Mouse (Mus musculus) lung, postnatal 0 days (tissue): ENCODE results near the gene Tceal7. TPM values are rescaled to one million over a fixed set of nuclear protein-coding genes. Genes with fewer than 3 reads are reported as not detected.

Source experiments
- ATAC-seq: fragments of 200-750 bp; cut with Nextera tagmentation; 2 replicates; pipeline ENCODE4 v1.8.0; 2017; ENCODE audit warnings: moderate library complexity
- DNase-seq: peaks from one replicate; pipeline ENCODE4 v3.0.0-alpha.2; 2016; ENCODE audit warnings: low spot score
- H3K27ac ChIP-seq: fragments of 300-500 bp; sonication (generic); 2 replicates; pipeline ENCODE4 v1.5.1; 2014; ENCODE audit warnings: antibody characterized with exemption, mild to moderate bottlenecking, low read length, mixed read lengths
- H3K27me3 ChIP-seq: fragments of 300-500 bp; sonication (generic); replicated peaks from 2 replicates; pipeline ENCODE4 v1.6.1; 2014; ENCODE audit warnings: low read length, mixed read lengths; ENCODE audit not compliant: insufficient read depth
- H3K36me3 ChIP-seq: fragments of 300-500 bp; sonication (generic); 2 replicates; pipeline ENCODE4 v1.6.1; 2014; ENCODE audit warnings: low read length, mixed read lengths; ENCODE audit not compliant: insufficient read depth
- H3K4me1 ChIP-seq: fragments of 300-500 bp; sonication (generic); 2 replicates; pipeline ENCODE4 v1.6.1; 2014; ENCODE audit warnings: antibody characterized with exemption, low read depth, low read length, mixed read lengths; ENCODE audit not compliant: insufficient read depth
- H3K4me2 ChIP-seq: fragments of 300-500 bp; sonication (generic); replicated peaks from 2 replicates; pipeline ENCODE4 v1.6.1; 2014; ENCODE audit warnings: low read depth, mild to moderate bottlenecking, low read length, moderate library complexity, mixed read lengths
- H3K4me3 ChIP-seq: fragments of 300-500 bp; sonication (generic); 2 replicates; pipeline ENCODE4 v1.5.1; 2014; ENCODE audit warnings: low read depth, low read length
- H3K9ac ChIP-seq: fragments of 300-500 bp; sonication (generic); replicated peaks from 2 replicates; pipeline ENCODE4 v1.6.1; 2014; ENCODE audit warnings: low read depth, mild to moderate bottlenecking
- H3K9me3 ChIP-seq: fragments of 300-500 bp; sonication (generic); 2 replicates; pipeline ENCODE4 v1.6.1; 2016; ENCODE audit warnings: low read length, mixed read lengths
- CTCF ChIP-seq: IDR thresholded peaks from 2 replicates; pipeline ENCODE4 v1.5.1; 2016; ENCODE audit warnings: antibody characterized with exemption, mild to moderate bottlenecking
- EP300 ChIP-seq: IDR thresholded peaks from 2 replicates; pipeline ENCODE4 v1.6.1; 2016; ENCODE audit warnings: antibody characterized with exemption, mild to moderate bottlenecking, control low read depth
- WGBS: fragments of 180-500 bp; shearing (Covaris S2); extraction: QIAGEN DNeasy Blood & Tissue Kit; methylation state at CpG from one replicate; pipeline ENCODE4 v1.1.7; 2014; 5-methylcytosine and 5-hydroxymethylcytosine counted together
- polyA plus RNA-seq: library from polyadenylated mRNA; unstranded; fragments of >200 nt; fragmentation: Nextera tagmentation; extraction: Ambion mirVana; gene quantifications from 2 replicates; pipeline ENCODE4 v1.2.1, GENCODE M21; 2015

The Tceal7 gene
- polyA plus RNA-seq, 1 experiment from 2014 or later, result 0.17 TPM

DNA sequence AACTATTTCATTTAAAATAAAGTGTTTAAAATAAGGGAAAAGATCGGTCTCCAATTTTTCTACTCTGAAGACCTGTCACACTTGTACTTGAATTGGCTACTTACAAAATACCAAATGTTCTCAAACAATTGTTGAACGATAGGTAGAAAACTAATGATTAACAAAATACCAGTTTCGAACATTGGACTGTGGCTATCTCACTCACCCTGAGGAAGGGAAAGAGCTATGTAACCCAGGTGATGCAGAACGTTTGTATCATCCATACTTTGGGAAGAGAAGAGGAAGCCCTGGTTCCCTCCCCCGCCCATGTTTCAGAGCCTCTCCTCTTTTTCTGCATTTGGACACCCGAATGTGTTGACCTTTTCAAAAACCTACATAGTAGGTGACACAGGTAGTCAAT, 10.2 kb upstream of the Tceal7 start:
- TF ChIP-seq CTCF, result no peak
- no peak for TF ChIP-seq EP300
- 62% methylated on average over 6 of the region's 6 CpGs for WGBS
- Histone ChIP-seq H3K9me3 (no peaks in the 10 kb centered on the region), H3K4me3 (no peak overlapping the region), H3K27me3 (no peaks in the 10 kb centered on the region), H3K9ac (no peak overlapping the region), H3K27ac (no peak overlapping the region), H3K4me2 (no peak overlapping the region), H3K4me1 (no peaks in the 10 kb centered on the region), H3K36me3 (no peaks in the 10 kb centered on the region)
- ATAC-seq (no peak), DNase-seq (no peak)

DNA sequence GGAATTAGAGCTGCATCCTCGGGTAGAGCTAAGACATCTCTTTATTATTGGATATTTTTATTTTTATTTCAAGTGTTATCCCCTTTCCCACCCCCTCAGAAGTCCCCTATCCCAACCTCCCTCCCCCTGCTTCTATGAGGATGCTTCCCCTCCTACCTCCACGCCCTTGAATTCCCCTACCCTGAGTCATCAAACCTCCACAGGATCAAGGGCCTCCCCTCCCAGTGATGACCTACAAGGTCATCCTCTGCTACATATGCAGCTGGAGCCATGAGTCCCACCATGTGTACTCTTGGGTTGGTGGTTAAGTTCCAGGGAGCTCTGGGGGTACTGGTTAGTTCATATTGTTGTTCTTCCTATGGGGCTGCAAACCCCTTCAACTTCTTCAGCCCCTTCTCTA, 1.2 kb upstream of the Tceal7 start:
- Histone ChIP-seq H3K27ac (no peak overlapping the region), H3K4me3 (no peak overlapping the region), H3K9me3 (no peaks in the 10 kb centered on the region), H3K9ac (no peak overlapping the region), H3K36me3 (no peaks in the 10 kb centered on the region), H3K4me1 (no peaks in the 10 kb centered on the region), H3K27me3 (no peaks in the 10 kb centered on the region), H3K4me2 (no peak overlapping the region)
- TF ChIP-seq EP300 (no peak), CTCF (no peak)
- ATAC-seq, result no peak
- DNase-seq, result no peak
- WGBS, result 69% methylated on average over 2 of the region's 2 CpGs

DNA sequence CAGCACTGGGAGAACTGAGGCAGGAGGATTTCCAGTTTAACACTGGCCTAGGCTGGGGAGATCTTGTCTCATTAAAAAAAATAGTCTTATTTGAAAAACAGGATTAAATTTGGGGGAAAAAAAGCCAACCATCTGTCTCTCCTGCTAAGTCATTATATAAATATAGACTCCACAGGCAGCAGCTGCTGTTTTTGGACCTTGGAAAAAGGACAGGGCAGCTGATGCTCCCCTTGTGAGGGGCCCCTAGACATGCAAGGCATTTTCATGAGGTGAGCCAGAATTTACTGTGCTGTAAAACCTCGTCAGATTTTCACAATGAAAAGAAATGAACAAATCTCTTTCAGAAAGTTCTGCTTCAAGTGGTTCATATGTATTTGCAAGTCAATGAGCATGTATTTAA, 1.7 kb downstream of the Tceal7 start:
- Histone ChIP-seq H3K4me2 (no peak overlapping the region), H3K27me3 (no peaks in the 10 kb centered on the region), H3K9ac (no peak overlapping the region), H3K4me1 (no peaks in the 10 kb centered on the region), H3K4me3 (no peak overlapping the region), H3K36me3 (no peaks in the 10 kb centered on the region), H3K9me3 (no peaks in the 10 kb centered on the region), H3K27ac (no peak overlapping the region)
- TF ChIP-seq EP300 (no peak), CTCF (no peak)
- DNase-seq (no peak), ATAC-seq (no peak)
- WGBS, result 41% methylated on average over 1 of the region's 1 CpGs

DNA sequence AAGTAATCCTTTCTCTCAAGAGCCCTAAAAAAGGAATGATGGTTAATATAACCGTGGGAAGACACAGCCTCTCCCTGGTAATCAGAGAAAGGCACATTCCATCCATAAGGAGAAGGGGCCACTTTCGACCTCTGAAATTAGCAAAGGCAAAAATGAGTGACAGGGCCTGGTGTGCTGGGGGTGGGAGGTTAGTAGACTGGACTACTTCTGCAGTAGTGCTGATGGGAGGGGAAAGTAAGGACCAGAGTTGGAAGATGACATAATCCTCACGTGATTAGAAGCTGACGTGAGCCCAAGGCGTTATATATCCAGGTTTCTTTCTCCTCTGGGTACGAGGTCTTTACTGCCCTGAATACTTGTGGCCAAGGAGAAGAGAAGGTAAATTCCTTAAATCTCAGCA, 9.1 kb downstream of the Tceal7 start:
- no peak overlapping the region for H3K4me2 ChIP-seq
- no peak overlapping the region for H3K4me3 ChIP-seq
- no peaks in the 10 kb centered on the region for H3K4me1 ChIP-seq
- ATAC-seq, result no peak
- no peaks in the 10 kb centered on the region for H3K27me3 ChIP-seq
- DNase-seq, result no peak
- WGBS, result 70% methylated on average over 6 of the region's 6 CpGs
- TF ChIP-seq EP300 (no peak), CTCF (no peak)
- no peaks in the 10 kb centered on the region for H3K36me3 ChIP-seq
- no peak overlapping the region for H3K9ac ChIP-seq
- no peak overlapping the region for H3K27ac ChIP-seq
- H3K9me3 ChIP-seq, result no peaks in the 10 kb centered on the region

DNA sequence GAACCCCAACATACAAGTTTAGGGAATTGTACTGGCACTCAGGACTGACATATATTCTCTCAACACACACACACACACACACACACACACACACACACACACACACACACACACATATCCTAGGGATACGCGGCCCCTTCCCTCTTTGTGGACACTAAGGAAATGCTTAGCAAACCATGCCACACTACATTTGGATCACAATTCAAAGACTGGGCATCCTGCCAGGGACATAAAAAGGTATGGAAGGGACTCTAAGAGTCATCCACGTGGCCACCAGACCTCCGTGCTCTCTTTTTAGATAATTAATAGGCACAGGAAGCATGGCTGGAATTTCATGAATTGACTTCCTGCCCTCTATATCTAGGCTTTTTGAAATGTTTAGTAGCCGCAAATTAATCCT, 13.2 kb downstream of the Tceal7 start:
- H3K4me3 ChIP-seq, result no peak overlapping the region
- H3K4me1 ChIP-seq, result no peaks in the 10 kb centered on the region
- ATAC-seq (no peak), DNase-seq (no peak)
- H3K27me3 ChIP-seq, result no peaks in the 10 kb centered on the region
- no peak for TF ChIP-seq EP300
- 25% methylated on average over 3 of the region's 5 CpGs for WGBS
- no peak overlapping the region for H3K9ac ChIP-seq
- no peak overlapping the region for H3K4me2 ChIP-seq
- H3K27ac ChIP-seq, result no peak overlapping the region
- no peaks in the 10 kb centered on the region for H3K36me3 ChIP-seq
- H3K9me3 ChIP-seq, result no peaks in the 10 kb centered on the region

DNA sequence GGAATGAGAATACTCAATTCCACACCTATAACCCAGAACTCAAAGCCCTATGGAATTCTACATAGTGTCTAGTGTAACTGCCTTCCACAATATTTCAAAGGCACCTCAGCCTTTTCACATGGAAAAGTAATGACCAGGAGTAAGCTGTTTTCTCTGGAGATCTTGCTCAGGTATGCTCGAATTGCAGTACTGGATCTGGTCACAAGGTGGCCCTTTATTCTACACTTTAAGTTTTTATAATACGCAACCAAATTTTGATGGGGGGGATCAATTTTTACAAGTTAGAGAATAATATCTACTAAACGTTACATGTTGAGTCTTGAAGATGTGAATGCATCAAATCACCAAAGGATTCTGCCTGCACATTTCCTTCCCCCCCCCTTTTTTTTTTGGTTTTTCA, 23.5 kb downstream of the Tceal7 start:
- 36% methylated on average over 3 of the region's 3 CpGs for WGBS

DNA sequence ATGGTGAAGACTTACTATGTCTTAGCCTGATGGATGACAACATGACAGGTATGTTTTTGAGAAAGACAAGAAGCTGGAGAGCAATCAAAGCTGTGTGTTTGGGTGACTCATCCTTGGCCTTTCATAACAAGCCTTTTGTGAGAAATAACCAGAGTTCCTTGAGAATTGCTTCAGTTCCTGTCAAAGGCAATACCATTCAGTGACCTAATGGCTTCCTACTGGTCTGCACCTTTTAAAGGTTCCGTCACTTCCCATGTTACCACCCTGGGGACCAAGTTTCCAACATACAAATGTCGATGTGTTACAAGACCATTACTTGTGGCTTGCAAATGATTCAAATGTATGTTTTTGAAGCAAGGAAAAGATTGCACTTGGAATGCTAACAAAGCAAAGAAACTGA, 28.6 kb downstream of the Tceal7 start:
- Histone ChIP-seq H3K27ac (no peak overlapping the region), H3K27me3 (no peaks in the 10 kb centered on the region), H3K4me2 (no peak overlapping the region), H3K9ac (no peak overlapping the region), H3K36me3 (no peaks in the 10 kb centered on the region), H3K4me1 (no peaks in the 10 kb centered on the region), H3K9me3 (no peaks in the 10 kb centered on the region), H3K4me3 (no peak overlapping the region)
- TF ChIP-seq CTCF (no peak), EP300 (no peak)
- ATAC-seq (no peak), DNase-seq (peak; percentile 24)
- WGBS, result 75% methylated on average over 2 of the region's 2 CpGs

More for the DNA sequence above, 23.5 kb downstream of the Tceal7 start:
- no peaks in the 10 kb centered on the region for H3K27me3 ChIP-seq
- no peak overlapping the region for H3K9ac ChIP-seq
- H3K27ac ChIP-seq, result no peak overlapping the region
- TF ChIP-seq CTCF, result peak; percentile 64
- TF ChIP-seq EP300, result no peak
- H3K9me3 ChIP-seq, result no peaks in the 10 kb centered on the region
- H3K4me3 ChIP-seq, result no peak overlapping the region
- DNase-seq (peak; percentile 44), ATAC-seq (no peak)
- no peak overlapping the region for H3K4me2 ChIP-seq
- no peaks in the 10 kb centered on the region for H3K4me1 ChIP-seq
- H3K36me3 ChIP-seq, result no peaks in the 10 kb centered on the region
